Mouse (Mus musculus): Measurements from ENCODE around the gene Itpr1. TPM values are rescaled to one million over a fixed set of nuclear protein-coding genes. Genes with fewer than 3 reads are reported as not detected.

Itpr1 gene
- polyA plus RNA-seq, 1 experiment from 2014 or later: 11.4 TPM

GRCm38 (mm10) chr6:108544917-108545316 lies 332.0 kb downstream of the Itpr1 start:
- H3K9ac ChIP-seq (ENCODE audit: low read length): no peak overlapping the region
- H3K4me1 ChIP-seq (ENCODE audit: control insufficient read depth, insufficient read depth, low read length): no peaks in the 10 kb centered on the region
- H3K27ac ChIP-seq (ENCODE audit: low read length): no peak overlapping the region
- H3K36me3 ChIP-seq (ENCODE audit: control insufficient read depth, insufficient read depth, low read length): no peaks in the 10 kb centered on the region
- 78% methylated on average over 7 of the region's 7 CpGs for WGBS
- no peak overlapping the region for H3K4me2 ChIP-seq (ENCODE audit: low read depth, low read length)
- no peak overlapping the region for H3K4me3 ChIP-seq (replicated peaks; ENCODE audit: low read length)
- H3K27me3 ChIP-seq (ENCODE audit: control insufficient read depth, insufficient read depth, low read length): no peaks in the 10 kb centered on the region
- no peak for ATAC-seq (ENCODE audit: insufficient read depth, low FRiP score)
- H3K9me3 ChIP-seq (replicated peaks; ENCODE audit: control insufficient read depth, low read length): no peaks in the 10 kb centered on the region

GRCm38 (mm10) chr6:108545464-108545863 lies 332.6 kb downstream of the Itpr1 start:
- H3K36me3 ChIP-seq (ENCODE audit: control insufficient read depth, insufficient read depth, low read length): no peaks in the 10 kb centered on the region
- H3K4me3 ChIP-seq (replicated peaks; ENCODE audit: low read length): no peak overlapping the region
- H3K4me2 ChIP-seq (ENCODE audit: low read depth, low read length): no peak overlapping the region
- no peaks in the 10 kb centered on the region for H3K4me1 ChIP-seq (ENCODE audit: control insufficient read depth, insufficient read depth, low read length)
- no peak overlapping the region for H3K27ac ChIP-seq (ENCODE audit: low read length)
- no peaks in the 10 kb centered on the region for H3K27me3 ChIP-seq (ENCODE audit: control insufficient read depth, insufficient read depth, low read length)
- H3K9me3 ChIP-seq (replicated peaks; ENCODE audit: control insufficient read depth, low read length): no peaks in the 10 kb centered on the region
- WGBS: 80% methylated on average over 5 of the region's 5 CpGs
- H3K9ac ChIP-seq (ENCODE audit: low read length): no peak overlapping the region
- ATAC-seq (ENCODE audit: insufficient read depth, low FRiP score): no peak

- no peak for ATAC-seq (ENCODE audit: insufficient read depth, low FRiP score)
- WGBS: 73% methylated on average over 3 of the region's 3 CpGs
These were observed 335.5 kb downstream of the Itpr1 start for GRCm38 (mm10) chr6:108548413-108548812.

GRCm38 (mm10) chr6:108549495-108549935 lies 336.6 kb downstream of the Itpr1 start:
- Histone ChIP-seq H3K27ac (ENCODE audit: low read length) (no peak overlapping the region), H3K4me1 (ENCODE audit: control insufficient read depth, insufficient read depth, low read length) (no peaks in the 10 kb centered on the region), H3K4me2 (ENCODE audit: low read depth, low read length) (no peak overlapping the region), H3K4me3 (replicated peaks; ENCODE audit: low read length) (no peak overlapping the region), H3K9ac (ENCODE audit: low read length) (no peak overlapping the region), H3K27me3 (ENCODE audit: control insufficient read depth, insufficient read depth, low read length) (no peaks in the 10 kb centered on the region), H3K36me3 (ENCODE audit: control insufficient read depth, insufficient read depth, low read length) (no peaks in the 10 kb centered on the region), H3K9me3 (replicated peaks; ENCODE audit: control insufficient read depth, low read length) (no peaks in the 10 kb centered on the region)
- ATAC-seq (ENCODE audit: insufficient read depth, low FRiP score): no peak
- 71% methylated on average over 6 of the region's 6 CpGs for WGBS

More at GRCm38 (mm10) chr6:108548413-108548812, 335.5 kb downstream of the Itpr1 start:
- H3K4me1 ChIP-seq (ENCODE audit: control insufficient read depth, insufficient read depth, low read length): no peaks in the 10 kb centered on the region
- no peak overlapping the region for H3K9ac ChIP-seq (ENCODE audit: low read length)
- no peaks in the 10 kb centered on the region for H3K36me3 ChIP-seq (ENCODE audit: control insufficient read depth, insufficient read depth, low read length)
- no peaks in the 10 kb centered on the region for H3K9me3 ChIP-seq (replicated peaks; ENCODE audit: control insufficient read depth, low read length)
- H3K27ac ChIP-seq (ENCODE audit: low read length): no peak overlapping the region
- no peak overlapping the region for H3K4me2 ChIP-seq (ENCODE audit: low read depth, low read length)
- no peaks in the 10 kb centered on the region for H3K27me3 ChIP-seq (ENCODE audit: control insufficient read depth, insufficient read depth, low read length)
- no peak overlapping the region for H3K4me3 ChIP-seq (replicated peaks; ENCODE audit: low read length)

- H3K4me2 ChIP-seq (ENCODE audit: low read depth, low read length): no peak overlapping the region
- ATAC-seq (ENCODE audit: insufficient read depth, low FRiP score): no peak
- H3K27me3 ChIP-seq (ENCODE audit: control insufficient read depth, insufficient read depth, low read length): no peaks in the 10 kb centered on the region
- no peaks in the 10 kb centered on the region for H3K9me3 ChIP-seq (replicated peaks; ENCODE audit: control insufficient read depth, low read length)
- no peaks in the 10 kb centered on the region for H3K36me3 ChIP-seq (ENCODE audit: control insufficient read depth, insufficient read depth, low read length)
- no peak overlapping the region for H3K27ac ChIP-seq (ENCODE audit: low read length)
- no peaks in the 10 kb centered on the region for H3K4me1 ChIP-seq (ENCODE audit: control insufficient read depth, insufficient read depth, low read length)
- no peak overlapping the region for H3K9ac ChIP-seq (ENCODE audit: low read length)
- WGBS: 86% methylated on average over 12 of the region's 12 CpGs
- H3K4me3 ChIP-seq (replicated peaks; ENCODE audit: low read length): no peak overlapping the region
These were observed 339.1 kb downstream of the Itpr1 start for GRCm38 (mm10) chr6:108551725-108552620.

GRCm38 (mm10) chr6:108553013-108553412 lies 340.1 kb downstream of the Itpr1 start:
- WGBS: 90% methylated on average over 3 of the region's 3 CpGs
- no peaks in the 10 kb centered on the region for H3K9me3 ChIP-seq (replicated peaks; ENCODE audit: control insufficient read depth, low read length)
- no peak overlapping the region for H3K9ac ChIP-seq (ENCODE audit: low read length)
- H3K27ac ChIP-seq (ENCODE audit: low read length): no peak overlapping the region
- no peak for ATAC-seq (ENCODE audit: insufficient read depth, low FRiP score)
- H3K4me2 ChIP-seq (ENCODE audit: low read depth, low read length): no peak overlapping the region
- no peaks in the 10 kb centered on the region for H3K27me3 ChIP-seq (ENCODE audit: control insufficient read depth, insufficient read depth, low read length)
- no peaks in the 10 kb centered on the region for H3K36me3 ChIP-seq (ENCODE audit: control insufficient read depth, insufficient read depth, low read length)
- no peak overlapping the region for H3K4me3 ChIP-seq (replicated peaks; ENCODE audit: low read length)
- no peaks in the 10 kb centered on the region for H3K4me1 ChIP-seq (ENCODE audit: control insufficient read depth, insufficient read depth, low read length)

GRCm38 (mm10) chr6:108553536-108553935 lies 340.6 kb downstream of the Itpr1 start:
- ATAC-seq (ENCODE audit: insufficient read depth, low FRiP score): no peak
- Histone ChIP-seq H3K4me1 (ENCODE audit: control insufficient read depth, insufficient read depth, low read length) (no peaks in the 10 kb centered on the region), H3K4me3 (replicated peaks; ENCODE audit: low read length) (no peak overlapping the region), H3K27ac (ENCODE audit: low read length) (no peak overlapping the region), H3K27me3 (ENCODE audit: control insufficient read depth, insufficient read depth, low read length) (no peaks in the 10 kb centered on the region), H3K4me2 (ENCODE audit: low read depth, low read length) (no peak overlapping the region), H3K9me3 (replicated peaks; ENCODE audit: control insufficient read depth, low read length) (no peaks in the 10 kb centered on the region), H3K9ac (ENCODE audit: low read length) (no peak overlapping the region), H3K36me3 (ENCODE audit: control insufficient read depth, insufficient read depth, low read length) (no peaks in the 10 kb centered on the region)
- 83% methylated on average over 4 of the region's 4 CpGs for WGBS

- Histone ChIP-seq H3K4me1 (ENCODE audit: control insufficient read depth, insufficient read depth, low read length) (no peaks in the 10 kb centered on the region), H3K27me3 (ENCODE audit: control insufficient read depth, insufficient read depth, low read length) (no peaks in the 10 kb centered on the region), H3K9me3 (replicated peaks; ENCODE audit: control insufficient read depth, low read length) (no peaks in the 10 kb centered on the region), H3K4me3 (replicated peaks; ENCODE audit: low read length) (no peak overlapping the region), H3K27ac (ENCODE audit: low read length) (no peak overlapping the region), H3K4me2 (ENCODE audit: low read depth, low read length) (no peak overlapping the region), H3K9ac (ENCODE audit: low read length) (no peak overlapping the region), H3K36me3 (ENCODE audit: control insufficient read depth, insufficient read depth, low read length) (no peaks in the 10 kb centered on the region)
- ATAC-seq (ENCODE audit: insufficient read depth, low FRiP score): no peak
- WGBS: 94% methylated on average over 4 of the region's 4 CpGs
These were observed 341.5 kb downstream of the Itpr1 start for GRCm38 (mm10) chr6:108554389-108554788.

- Histone ChIP-seq H3K9me3 (replicated peaks; ENCODE audit: control insufficient read depth, low read length) (no peaks in the 10 kb centered on the region), H3K27me3 (ENCODE audit: control insufficient read depth, insufficient read depth, low read length) (no peaks in the 10 kb centered on the region), H3K4me3 (replicated peaks; ENCODE audit: low read length) (no peak overlapping the region), H3K36me3 (ENCODE audit: control insufficient read depth, insufficient read depth, low read length) (no peaks in the 10 kb centered on the region), H3K4me1 (ENCODE audit: control insufficient read depth, insufficient read depth, low read length) (no peaks in the 10 kb centered on the region), H3K9ac (ENCODE audit: low read length) (no peak overlapping the region), H3K4me2 (ENCODE audit: low read depth, low read length) (no peak overlapping the region), H3K27ac (ENCODE audit: low read length) (no peak overlapping the region)
- no peak for ATAC-seq (ENCODE audit: insufficient read depth, low FRiP score)
- 78% methylated on average over 5 of the region's 5 CpGs for WGBS
These were observed 342.0 kb downstream of the Itpr1 start for GRCm38 (mm10) chr6:108554878-108555277.

All from stomach, embryonic 16.5 days (tissue).